Mouse (Mus musculus) stomach, postnatal 0 days (tissue): ENCODE results near the gene Polr2b. TPM values are rescaled to one million over a fixed set of nuclear protein-coding genes. Genes with fewer than 3 reads are reported as not detected.

Experiments used
- ATAC-seq: fragments of 200-750 bp; cut with Nextera tagmentation; 2 replicates; pipeline ENCODE4 v1.8.0; 2017; ENCODE audit not compliant: low FRiP score, low TSS enrichment
- DNase-seq: peaks from one replicate; pipeline ENCODE4 v3.0.0-alpha.2; 2016; ENCODE audit warnings: low spot score
- H3K27ac ChIP-seq: fragments of 300-500 bp; sonication (generic); replicated peaks from 2 replicates; pipeline ENCODE4 v1.5.1; 2014; ENCODE audit warnings: mild to moderate bottlenecking, control low read depth
- H3K27me3 ChIP-seq: fragments of 300-500 bp; sonication (generic); 2 replicates; pipeline ENCODE4 v1.6.1; 2014; ENCODE audit warnings: low read length; ENCODE audit not compliant: control insufficient read depth, insufficient read depth
- H3K36me3 ChIP-seq: fragments of 300-500 bp; sonication (generic); 2 replicates; pipeline ENCODE4 v1.6.1; 2014; ENCODE audit warnings: low read length, mixed read lengths; ENCODE audit not compliant: control insufficient read depth, insufficient read depth
- H3K4me1 ChIP-seq: fragments of 300-500 bp; sonication (generic); replicated peaks from 2 replicates; pipeline ENCODE4 v1.6.1; 2014; ENCODE audit warnings: antibody characterized with exemption; ENCODE audit not compliant: control insufficient read depth, insufficient read depth
- H3K4me2 ChIP-seq: fragments of 300-500 bp; sonication (generic); replicated peaks from 2 replicates; pipeline ENCODE4 v1.6.1; 2014; ENCODE audit warnings: low read depth, mild to moderate bottlenecking, control low read depth, moderate library complexity
- H3K4me3 ChIP-seq: fragments of 300-500 bp; sonication (generic); 2 replicates; pipeline ENCODE4 v1.5.1; 2014; ENCODE audit warnings: low read depth, low read length, control low read depth
- H3K9ac ChIP-seq: fragments of 300-500 bp; sonication (generic); 2 replicates; pipeline ENCODE4 v1.6.1; 2014; ENCODE audit warnings: mild to moderate bottlenecking, low read length, control low read depth, mixed read lengths
- H3K9me3 ChIP-seq: fragments of 300-500 bp; sonication (generic); 2 replicates; pipeline ENCODE4 v1.6.1; 2016; ENCODE audit warnings: low read length; ENCODE audit not compliant: control insufficient read depth
- CTCF ChIP-seq: IDR thresholded peaks from 2 replicates; pipeline ENCODE4 v1.5.1; 2016; ENCODE audit warnings: antibody characterized with exemption, low read depth, mild to moderate bottlenecking, moderate library complexity
- EP300 ChIP-seq: optimal IDR thresholded peaks from 2 replicates; pipeline ENCODE3; 2016; ENCODE audit warnings: antibody characterized with exemption
- WGBS: fragments of 180-500 bp; shearing (Covaris S2); extraction: QIAGEN DNeasy Blood & Tissue Kit; methylation state at CpG from one replicate; pipeline ENCODE4 v1.1.7; 2014; 5-methylcytosine and 5-hydroxymethylcytosine counted together
- polyA plus RNA-seq: library from polyadenylated mRNA; unstranded; fragments of >200 nt; fragmentation: Nextera tagmentation; extraction: Ambion mirVana; gene quantifications from 2 replicates; pipeline ENCODE4 v1.2.1, GENCODE M21; 2015

Gene Polr2b
- polyA plus RNA-seq, 1 experiment from 2014 or later, result 23.5 TPM

- 87% methylated on average over 6 of the region's 6 CpGs for WGBS
- Histone ChIP-seq H3K9me3 (no peaks in the 10 kb centered on the region), H3K27me3 (no peaks in the 10 kb centered on the region), H3K4me1 (no peaks in the 10 kb centered on the region), H3K27ac (no peak overlapping the region), H3K9ac (no peak overlapping the region), H3K36me3 (0 out of 2 replicates have a peak, but pooled peaks cover 3% of the 10 kb centered on the region), H3K4me2 (no peak overlapping the region), H3K4me3 (no peak overlapping the region)
- ATAC-seq (no peak), DNase-seq (no peak)
- no peak for TF ChIP-seq EP300
- TF ChIP-seq CTCF, result no peak
Observed at GRCm38 (mm10) chr5:77301296-77301903, 8.5 kb upstream of the Polr2b start.

- TF ChIP-seq CTCF (no peak), EP300 (no peak)
- Histone ChIP-seq H3K4me1 (peaks cover 10% of the 10 kb centered on the region; the same call in 1 of the 2 replicates), H3K9ac (no peak overlapping the region), H3K4me2 (peak overlapping the region; percentile 99), H3K36me3 (peaks cover 7% of the 10 kb centered on the region; the same call in 1 of the 2 replicates), H3K9me3 (no peaks in the 10 kb centered on the region), H3K27ac (no peak overlapping the region), H3K27me3 (no peaks in the 10 kb centered on the region), H3K4me3 (0 out of 2 replicates have a peak overlapping the region, but pooled peaks have one; percentile 83)
- DNase-seq, result no peak
- ATAC-seq, result no peak
- 75% methylated on average over 5 of the region's 5 CpGs for WGBS
Observed at GRCm38 (mm10) chr5:77307821-77308553, 2.0 kb upstream of the Polr2b start.

GRCm38 (mm10) chr5:77309051-77309906 is 668 bp upstream of the Polr2b start:
- peaks cover 7% of the 10 kb centered on the region; the same call in 1 of the 2 replicates for H3K36me3 ChIP-seq
- under 1% methylated on average over 73 of the region's 76 CpGs for WGBS
- DNase-seq (peak; percentile 56), ATAC-seq (peak; percentile 19)
- H3K27ac ChIP-seq, result peak overlapping the region; percentile 8; the same call in 1 of the 2 replicates
- H3K9ac ChIP-seq, result peak overlapping the region; percentile 95
- no peaks in the 10 kb centered on the region for H3K27me3 ChIP-seq
- H3K4me1 ChIP-seq, result peaks cover 10% of the 10 kb centered on the region; the same call in 1 of the 2 replicates
- TF ChIP-seq CTCF, result no peak
- TF ChIP-seq EP300, result no peak
- peak overlapping the region; percentile 99 for H3K4me2 ChIP-seq
- H3K4me3 ChIP-seq, result peak overlapping the region; percentile 83
- no peaks in the 10 kb centered on the region for H3K9me3 ChIP-seq

- peaks cover 8% of the 10 kb centered on the region for H3K36me3 ChIP-seq
- no peak overlapping the region for H3K9ac ChIP-seq
- H3K4me3 ChIP-seq, result no peak overlapping the region
- no peak overlapping the region for H3K4me2 ChIP-seq
- DNase-seq (no peak), ATAC-seq (no peak)
- no peak overlapping the region for H3K27ac ChIP-seq
- no peaks in the 10 kb centered on the region for H3K9me3 ChIP-seq
- no peaks in the 10 kb centered on the region for H3K27me3 ChIP-seq
- 93% methylated on average over 4 of the region's 4 CpGs for WGBS
- no peaks in the 10 kb centered on the region; the same call in 1 of the 2 replicates for H3K4me1 ChIP-seq
- TF ChIP-seq CTCF (no peak), EP300 (no peak)
Observed at GRCm38 (mm10) chr5:77314206-77314605, 4.3 kb downstream of the Polr2b start.

- H3K27ac ChIP-seq, result no peak overlapping the region
- no peak for TF ChIP-seq CTCF
- no peak for TF ChIP-seq EP300
- no peak overlapping the region for H3K4me2 ChIP-seq
- H3K36me3 ChIP-seq, result peaks cover 8% of the 10 kb centered on the region
- no peaks in the 10 kb centered on the region for H3K4me1 ChIP-seq
- no peaks in the 10 kb centered on the region for H3K27me3 ChIP-seq
- 77% methylated on average over 6 of the region's 6 CpGs for WGBS
- H3K9ac ChIP-seq, result no peak overlapping the region
- ATAC-seq (no peak), DNase-seq (no peak)
- H3K9me3 ChIP-seq, result no peaks in the 10 kb centered on the region
- no peak overlapping the region for H3K4me3 ChIP-seq
Observed at GRCm38 (mm10) chr5:77314986-77315385, 5.0 kb downstream of the Polr2b start.
